8 mouse cellular contexts compared by ENCODE assay signal in the genomic region with DNA sequence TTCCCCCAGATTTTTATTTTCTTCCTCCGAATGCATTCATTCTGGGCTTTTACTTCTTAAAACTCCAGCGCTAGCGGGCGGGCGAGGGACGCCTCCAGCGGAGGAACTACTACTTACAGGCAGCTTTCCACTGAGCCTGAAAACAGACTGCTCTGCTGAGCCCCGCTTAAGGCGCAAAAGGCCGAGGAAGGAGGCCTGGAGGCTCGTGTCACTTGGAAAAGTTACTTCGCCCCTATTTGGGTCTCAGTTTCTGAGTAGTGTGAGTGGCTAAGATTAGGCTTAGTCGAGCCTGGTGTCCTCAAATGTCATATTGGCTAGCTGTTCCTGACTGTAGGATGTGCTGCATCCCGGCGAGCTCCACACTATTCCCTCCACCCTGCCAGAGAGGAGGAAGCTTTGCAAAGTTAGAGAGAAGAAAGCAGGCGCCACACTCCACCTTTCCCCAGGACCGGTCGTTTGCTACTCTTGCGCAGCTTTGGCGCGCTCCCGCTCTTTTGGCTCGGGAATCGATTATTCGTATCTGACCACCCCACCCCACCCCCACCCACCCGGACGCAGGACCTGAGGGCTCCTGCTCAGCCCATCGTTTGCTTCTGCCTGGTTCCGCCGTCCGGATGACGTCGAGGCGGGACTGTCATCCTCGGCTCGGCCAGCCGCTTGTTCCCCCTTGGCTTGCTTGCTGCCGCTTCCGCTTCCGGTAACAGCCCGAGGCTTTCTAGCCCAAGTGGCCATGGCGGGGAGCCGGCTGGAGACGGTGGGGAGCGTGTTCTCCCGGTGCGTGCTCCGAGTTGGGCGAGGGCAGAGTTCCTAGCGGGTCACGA. TPM values are rescaled to one million over a fixed set of nuclear protein-coding genes. Genes with fewer than 3 reads are reported as not detected.
DNase-seq lines count a peak whose midpoint lies in the region; ATAC-seq lines count a peak whose summit lies in the region.

A gene (plus strand): TSS at position 677 of the 821 bp plus-strand sequence.

- H3K9ac ChIP-seq in hindbrain, embryonic 13.5 days: peak within 1 kb of the TSS; percentile 95

- H3K4me2 ChIP-seq in hindbrain, embryonic 13.5 days: peak within 1 kb of the TSS; percentile 96

- peak within 1 kb of the TSS; percentile 89 for H3K4me3 ChIP-seq in hindbrain, embryonic 13.5 days

- DNase-seq in NIH3T3 (ENCODE audit: low read depth): peak; percentile 95
- peak; percentile 94 to 95 for DNase-seq in cerebellum, postnatal 10 days
- peak; percentile 82 to 85 for DNase-seq in frontal cortex, postnatal 14 days (ENCODE audit: low spot score in 2 of 2)
- DNase-seq in layer of hippocampus, postnatal 25 days (ENCODE audit: extremely low spot score in 1 of 2, low spot score in 1 of 2): peak; percentile 79 to 80
- DNase-seq in lung, postnatal 25 days (ENCODE audit: low spot score): peak; percentile 95
- DNase-seq in retina, embryonic 14.5 days (ENCODE audit: low spot score): peak; percentile 92
- peak; percentile 91 for DNase-seq in thymus, postnatal 4 days

- H3K27me3 ChIP-seq in hindbrain, embryonic 13.5 days: 0 out of 2 replicates have a peak, but pooled peaks cover 3% of the 10 kb centered on the region

- no peaks in the 10 kb centered on the region for H3K9me3 ChIP-seq in hindbrain, embryonic 13.5 days

- under 1% methylated on average over 51 of the region's 51 CpGs for WGBS in hindbrain, embryonic 13.5 days

- H3K27ac ChIP-seq in hindbrain, embryonic 13.5 days: peak within 1 kb of the TSS; percentile 86

- H3K4me1 ChIP-seq in hindbrain, embryonic 13.5 days (replicated peaks): peaks cover 42% of the 10 kb centered on the region

- H3K36me3 ChIP-seq in hindbrain, embryonic 13.5 days: peaks cover 14% of the 10 kb centered on the region

- peak; percentile 92 for ATAC-seq in hindbrain, embryonic 13.5 days (ENCODE audit: low FRiP score)

RNA-seq across cellular contexts. Expression of the gene that starts here (rescaled TPM):
- 71.1 TPM in 2 replicates for polyA plus RNA-seq in hindbrain, embryonic 13.5 days (2015; fragmentation: Nextera tagmentation; extraction: Ambion mirVana)
- total RNA-seq in layer of hippocampus, postnatal 25 days (2021): 10 to 100 TPM; 66.1 to 66.6 TPM

Comparison
In these comparisons a context has a peak if more than half of its experiments do, and no peak if none do; other contexts are left out.
1. Peak in every context shown above with its lines: DNase-seq, ATAC-seq, H3K4me3 ChIP-seq and H3K27ac ChIP-seq.